Mouse (Mus musculus) CD4-positive, CD25-positive, alpha-beta regulatory T cell, adult 2 months (primary cell): Measurements from ENCODE around the gene Osr1.

Source experiments
- DNase-seq: peaks from one replicate; pipeline ENCODE4 v3.0.0-alpha.2; 2012; ENCODE audit warnings: low read depth, low spot score

The Osr1 gene

DNA sequence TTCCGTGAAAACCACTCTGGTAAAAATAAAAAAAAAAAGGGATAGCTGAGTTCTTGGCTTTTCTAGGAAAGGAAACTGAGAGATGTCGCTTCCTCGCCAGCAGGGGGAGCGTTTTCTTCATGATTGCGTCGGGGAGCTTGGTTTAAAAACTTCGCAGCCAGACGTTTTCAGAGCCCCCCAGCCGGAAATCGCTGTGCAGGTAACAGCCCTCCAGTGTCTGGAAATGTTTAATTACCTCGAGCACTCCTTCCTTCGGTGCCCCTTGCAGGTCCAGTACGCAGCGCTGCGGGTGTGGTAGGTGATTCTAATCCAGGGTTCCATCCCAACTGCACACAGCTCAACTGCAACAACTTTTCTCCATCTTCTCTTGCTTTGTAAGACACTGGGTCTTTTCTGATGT lies at the start of gene Osr1:
Osr1 (plus strand) TSS at position 146 of the 400 bp plus-strand sequence.
- peak; percentile 49 for DNase-seq

DNA sequence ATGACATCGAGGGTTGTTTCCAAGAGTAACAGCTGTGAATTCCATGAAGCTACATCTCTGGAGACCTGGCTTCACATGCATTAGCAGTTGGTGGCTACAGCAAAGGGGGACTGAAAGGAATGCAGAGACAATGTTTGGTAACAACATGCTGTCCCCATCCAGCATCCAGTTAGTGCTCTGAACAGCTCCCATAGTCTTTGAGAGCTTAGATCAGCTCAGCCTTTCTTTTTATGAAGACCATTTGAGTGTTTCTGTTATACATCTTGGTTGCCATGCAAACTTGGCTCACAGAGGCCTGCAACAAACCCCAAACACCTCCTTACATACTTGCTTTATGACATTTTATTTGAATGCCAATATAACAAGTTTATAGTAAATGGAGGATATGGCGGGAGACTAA lies 19.6 kb upstream of the Osr1 start:
- DNase-seq, result no peak

DNA sequence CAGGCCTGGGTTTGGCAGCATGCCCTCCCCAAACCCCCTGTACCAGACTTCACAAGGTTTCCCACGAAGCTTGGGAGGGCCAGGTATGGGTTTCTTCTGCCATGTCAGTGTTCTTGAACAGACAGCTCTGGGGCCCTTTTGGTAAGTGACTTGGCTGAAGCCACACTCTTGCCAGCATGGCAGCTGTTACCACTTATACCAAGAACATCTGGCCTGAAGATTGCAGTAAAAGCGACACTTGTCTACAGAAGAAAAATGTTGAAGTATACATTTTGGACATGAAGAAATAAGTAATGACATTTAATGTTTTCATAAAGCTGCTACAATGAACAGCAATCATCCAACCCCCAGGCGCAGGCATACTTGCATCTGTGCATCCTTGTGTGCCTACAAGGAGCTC lies 5.0 kb upstream of the Osr1 start:
- no peak for DNase-seq

- DNase-seq, result no peak
These were observed 630 bp downstream of the Osr1 start for GRCm38 (mm10) chr12:9570496-9570995.

DNA sequence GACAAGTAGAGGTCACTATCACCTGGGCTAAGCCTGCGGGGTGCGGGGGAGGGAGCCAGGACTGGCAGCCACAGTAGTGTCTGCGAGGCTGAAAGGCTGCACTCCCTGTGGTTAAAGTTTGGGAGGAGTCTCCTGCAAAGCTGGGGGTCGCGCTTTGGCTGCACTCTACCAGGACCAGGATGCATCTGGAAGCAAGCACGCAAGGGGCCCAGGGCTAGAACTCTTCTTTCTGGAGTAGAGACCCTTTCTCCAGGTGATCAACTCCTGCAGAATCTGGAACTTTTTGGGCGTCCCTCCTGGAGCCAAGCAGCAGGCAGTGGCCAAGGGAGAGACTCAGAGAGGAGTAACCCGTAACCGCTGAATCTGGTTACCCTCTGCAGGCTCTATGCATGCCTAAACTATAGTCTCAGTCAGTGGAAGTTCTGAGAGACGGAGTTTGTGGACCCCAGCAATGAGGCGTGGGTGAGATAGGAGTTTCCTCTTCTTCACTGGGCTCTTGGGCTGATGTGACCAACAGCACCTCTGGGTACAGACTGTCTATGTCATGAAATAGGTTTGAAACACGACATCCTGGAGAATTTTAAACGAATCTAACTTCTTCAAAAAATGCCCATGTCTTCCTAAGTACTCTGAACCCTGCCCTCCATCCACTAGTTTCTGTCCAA lies 1.5 kb downstream of the Osr1 start:
- no peak for DNase-seq

DNA sequence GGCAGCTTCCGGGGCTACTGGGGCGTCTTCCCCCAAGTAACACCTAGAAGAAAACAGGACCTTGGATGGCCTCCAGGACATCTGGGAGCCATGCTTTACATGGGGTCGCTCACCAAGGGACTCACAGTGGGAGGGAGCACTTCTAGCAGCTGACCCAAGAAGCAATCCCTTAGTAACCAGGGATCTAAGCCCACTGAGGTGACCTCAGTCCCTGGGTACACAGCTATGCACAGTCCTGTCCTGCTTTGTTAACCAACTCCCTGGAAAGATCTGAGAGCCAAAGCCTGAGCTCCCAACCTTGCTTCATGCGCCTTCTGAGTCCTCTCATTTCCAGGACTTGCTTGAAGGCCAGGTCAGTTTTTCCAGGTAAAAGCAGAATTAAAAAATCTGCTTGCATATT lies 2.1 kb downstream of the Osr1 start:
- DNase-seq, result no peak

DNA sequence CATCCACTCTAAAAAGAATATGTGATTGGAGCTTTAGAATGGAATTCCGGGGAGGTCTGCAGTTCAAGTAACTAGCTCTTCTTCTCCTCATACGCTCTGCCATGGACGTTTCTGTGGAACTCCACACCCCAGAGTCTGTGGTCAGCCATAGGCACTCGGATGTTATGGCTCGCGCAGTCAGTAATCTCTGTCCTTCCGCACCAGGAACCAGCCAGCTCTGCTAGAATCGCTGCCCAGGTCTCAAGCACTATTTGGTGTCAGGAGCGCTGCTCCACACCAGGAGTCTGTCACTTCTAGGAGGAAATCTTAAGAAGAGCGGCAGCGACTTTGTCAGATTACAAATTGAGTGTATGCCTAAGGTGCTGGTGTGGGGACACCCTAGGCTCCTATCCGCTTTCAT lies 3.8 kb downstream of the Osr1 start:
- DNase-seq, result no peak

- no peak for DNase-seq
These were observed 4.4 kb downstream of the Osr1 start for GRCm38 (mm10) chr12:9574244-9574871.

- DNase-seq, result no peak
These were observed 5.5 kb downstream of the Osr1 start for GRCm38 (mm10) chr12:9575158-9576042.

- no peak for DNase-seq
These were observed 6.2 kb downstream of the Osr1 start for GRCm38 (mm10) chr12:9576043-9576538.

DNA sequence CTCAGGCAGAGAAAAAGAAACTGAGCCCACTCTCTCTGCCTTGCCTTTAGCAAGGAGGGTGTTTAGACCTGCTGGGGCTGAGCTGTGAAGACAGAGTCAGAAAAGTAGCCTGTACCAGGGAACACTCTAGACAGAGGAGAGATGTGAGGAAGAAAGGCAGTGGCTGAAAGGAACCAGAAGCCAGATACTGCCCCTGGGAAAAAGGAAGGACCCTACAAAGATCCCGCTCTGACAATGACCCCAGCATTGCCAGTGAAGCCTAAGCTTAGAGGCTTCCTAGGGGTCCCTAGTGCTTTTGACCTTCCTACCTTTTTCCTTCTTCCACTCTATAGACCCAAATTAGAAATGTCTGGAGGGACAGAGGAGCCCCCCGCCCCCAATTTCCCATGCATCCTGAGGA lies 7.7 kb downstream of the Osr1 start:
- no peak for DNase-seq

GRCm38 (mm10) chr12:9578591-9578990 lies 8.7 kb downstream of the Osr1 start:
- DNase-seq, result no peak

- no peak for DNase-seq
These were observed 9.6 kb downstream of the Osr1 start for GRCm38 (mm10) chr12:9579301-9580030.

GRCm38 (mm10) chr12:9580041-9580905 lies 10.4 kb downstream of the Osr1 start:
- no peak for DNase-seq

DNA sequence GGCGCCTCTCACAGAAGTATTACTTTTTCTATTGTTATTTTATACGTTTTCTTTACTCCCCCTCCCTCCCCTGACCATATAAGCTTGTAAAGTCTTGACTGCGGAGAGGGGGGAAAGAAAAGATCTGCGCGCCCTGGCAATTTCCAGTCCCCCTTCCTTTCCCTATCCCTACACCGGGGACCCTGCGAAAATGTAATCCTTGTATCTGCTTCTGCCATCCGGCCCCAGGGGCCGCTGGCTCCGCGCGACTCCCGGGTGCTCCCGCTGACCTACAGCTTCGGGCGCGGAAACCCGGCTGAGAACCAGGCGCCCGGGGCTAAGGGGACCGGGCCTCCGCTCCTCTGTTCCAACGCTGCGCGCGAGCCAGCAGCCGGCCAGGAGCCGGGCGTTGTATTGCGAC lies 11.1 kb downstream of the Osr1 start:
- no peak for DNase-seq

- DNase-seq, result no peak
These were observed 11.6 kb downstream of the Osr1 start for GRCm38 (mm10) chr12:9581506-9581905.

DNA sequence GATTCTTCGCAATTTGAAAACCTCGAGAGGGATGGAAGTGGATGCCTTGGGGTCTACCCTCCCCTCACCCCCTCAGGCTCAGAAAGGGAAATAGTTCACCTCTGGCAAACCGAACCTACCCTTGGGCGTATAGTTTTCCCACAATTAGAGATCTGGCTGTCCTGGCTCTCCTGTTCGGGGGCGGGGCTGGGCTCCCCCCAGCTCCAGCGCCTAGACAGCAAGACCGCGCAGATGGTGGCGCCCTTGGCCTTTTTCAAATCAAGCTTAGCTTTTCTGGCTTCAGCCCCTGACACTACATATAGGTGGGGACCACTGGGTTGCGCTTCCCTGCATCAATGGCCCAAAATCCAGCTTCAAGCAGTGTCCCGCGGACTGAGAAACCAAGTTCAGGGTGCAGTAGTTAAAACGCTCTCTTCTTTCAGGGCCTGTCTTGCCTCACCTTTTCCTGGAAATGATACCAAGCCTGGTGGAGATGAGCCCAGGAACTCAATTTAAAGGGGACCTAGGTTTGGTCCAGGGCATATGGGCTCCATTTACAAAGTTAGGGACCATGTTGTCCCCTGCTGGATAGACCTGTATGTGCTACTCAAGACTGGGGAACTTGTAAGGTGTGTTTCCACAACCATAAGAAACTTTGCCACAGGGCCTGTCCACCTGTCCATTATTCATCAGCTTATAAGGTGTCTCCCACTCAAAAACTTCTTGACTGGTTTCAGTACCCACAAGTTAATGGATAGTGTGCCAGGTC lies 12.5 kb downstream of the Osr1 start:
- DNase-seq, result no peak

DNA sequence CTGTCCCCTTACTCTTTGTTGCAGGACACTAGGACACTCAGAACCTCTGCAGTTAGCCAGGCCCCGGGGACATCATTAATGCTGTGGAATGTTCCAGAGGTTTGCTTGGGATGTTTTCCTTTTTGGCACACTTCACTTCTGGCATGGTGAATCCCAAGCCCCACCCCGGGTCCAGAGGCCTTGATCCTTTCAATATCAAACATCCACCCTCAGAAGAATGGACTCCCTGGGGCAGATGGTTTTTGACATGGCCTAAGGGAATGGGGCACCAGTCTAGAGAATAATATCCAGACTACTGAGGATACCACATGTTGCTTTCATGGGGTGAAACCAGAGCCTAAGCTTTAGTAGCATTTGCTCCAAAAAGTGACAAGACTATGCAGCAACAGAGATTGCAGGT lies 13.5 kb downstream of the Osr1 start:
- no peak for DNase-seq

- DNase-seq, result no peak
These were observed 14.6 kb downstream of the Osr1 start for GRCm38 (mm10) chr12:9584366-9585084.
